Mouse (Mus musculus) left cerebral cortex, adult 8-10 months (tissue): ENCODE data around the gene Ptpn11. TPM values are rescaled to one million over a fixed set of nuclear protein-coding genes. Genes with fewer than 3 reads are reported as not detected.
"Not testable (repeated sequence)": the region's sequence is repeated elsewhere in the genome, so short reads cannot be mapped to it uniquely, and the experiment has no call there.

Source experiments
- DNase-seq, 2 experiments: peaks; one replicate each; pipeline ENCODE4 v3.0.0; 2022; ENCODE audit warnings: low spot score in 2 of 2
- total RNA-seq, 4 experiments: library from RNA; stranded (reverse); gene quantifications; 2 replicates each; pipeline ENCODE4 v1.2.4; 2022

Gene Ptpn11
- total RNA-seq, 4 experiments from 2014 or later: 106 to 113 (median 109) TPM

GRCm38 (mm10) chr5:121215380-121216125 is 24.4 kb upstream of the Ptpn11 start:
- peak; percentile 49 to 73 for DNase-seq

GRCm38 (mm10) chr5:121214707-121215106 is 23.5 kb upstream of the Ptpn11 start:
- no peak for DNase-seq

- no peak for DNase-seq
Observed at GRCm38 (mm10) chr5:121212108-121212507, 20.9 kb upstream of the Ptpn11 start.

- DNase-seq: no peak
Observed at GRCm38 (mm10) chr5:121210601-121210924, 19.4 kb upstream of the Ptpn11 start.

- DNase-seq: no peak
Observed at GRCm38 (mm10) chr5:121209755-121210600, 18.8 kb upstream of the Ptpn11 start.

GRCm38 (mm10) chr5:121206984-121207383 is 15.8 kb upstream of the Ptpn11 start:
- DNase-seq: no peak

GRCm38 (mm10) chr5:121206540-121206939 is 15.3 kb upstream of the Ptpn11 start:
- DNase-seq: no peak

GRCm38 (mm10) chr5:121205537-121206130 is 14.4 kb upstream of the Ptpn11 start:
- DNase-seq: not testable (repeated sequence)

GRCm38 (mm10) chr5:121204132-121205089 is 13.2 kb upstream of the Ptpn11 start, which contains the start of gene Rpl6:
Gene Rpl6, plus strand, starts transcription at chr5:121204481.
- peak; percentile 68 to 76 for DNase-seq

- DNase-seq: no peak
Observed at GRCm38 (mm10) chr5:121202467-121202866, 11.3 kb upstream of the Ptpn11 start.

- DNase-seq: no peak
Observed at GRCm38 (mm10) chr5:121201739-121202138, 10.5 kb upstream of the Ptpn11 start.

- no peak for DNase-seq
Observed at GRCm38 (mm10) chr5:121198376-121198775, 7.2 kb upstream of the Ptpn11 start.

GRCm38 (mm10) chr5:121197337-121197736 is 6.1 kb upstream of the Ptpn11 start:
- DNase-seq: no peak

GRCm38 (mm10) chr5:121196764-121197163 is 5.6 kb upstream of the Ptpn11 start:
- no peak for DNase-seq

- no peak for DNase-seq
Observed at GRCm38 (mm10) chr5:121194173-121194572, 3.0 kb upstream of the Ptpn11 start.

- peak in 1 of 2 experiments; percentile 63 for DNase-seq
Observed at GRCm38 (mm10) chr5:121191584-121191906, 348 bp upstream of the Ptpn11 start.

GRCm38 (mm10) chr5:121190210-121190835 is 874 bp downstream of the Ptpn11 start:
- DNase-seq: no peak

GRCm38 (mm10) chr5:121189182-121189581 is 2.0 kb downstream of the Ptpn11 start:
- no peak for DNase-seq

- DNase-seq: no peak
Observed at GRCm38 (mm10) chr5:121188265-121188664, 2.9 kb downstream of the Ptpn11 start.

GRCm38 (mm10) chr5:121187580-121188001 is 3.6 kb downstream of the Ptpn11 start:
- peak; percentile 27 to 55 for DNase-seq
